Mouse (Mus musculus) cerebellum, adult (tissue): ENCODE results near the gene Lhfpl5.
A peak's percentile ranks its signal among the peaks of the same experiment; 100 is the strongest.
"Not testable (repeated sequence)": the region's sequence is repeated elsewhere in the genome, so short reads cannot be mapped to it uniquely, and the experiment has no call there.

Experiments
- ATAC-seq: cut with Nextera tagmentation; 2 replicates; pipeline ENCODE4 v1.9.2; 2017; ENCODE audit warnings: mild to moderate bottlenecking, moderate library complexity, mixed read lengths; ENCODE audit not compliant: insufficient number of reproducible peaks, low FRiP score, low TSS enrichment

Gene Lhfpl5

GRCm38 (mm10) chr17:28575244-28576125 lies at the start of gene Lhfpl5:
Gene Lhfpl5 (plus strand): TSS chr17:28575641.
- ATAC-seq, result peak; percentile 10; the same call in 1 of the 2 replicates

GRCm38 (mm10) chr17:28527184-28528042 lies 48.0 kb upstream of the Lhfpl5 start:
- ATAC-seq, result no peak; the same call in 1 of the 2 replicates

DNA sequence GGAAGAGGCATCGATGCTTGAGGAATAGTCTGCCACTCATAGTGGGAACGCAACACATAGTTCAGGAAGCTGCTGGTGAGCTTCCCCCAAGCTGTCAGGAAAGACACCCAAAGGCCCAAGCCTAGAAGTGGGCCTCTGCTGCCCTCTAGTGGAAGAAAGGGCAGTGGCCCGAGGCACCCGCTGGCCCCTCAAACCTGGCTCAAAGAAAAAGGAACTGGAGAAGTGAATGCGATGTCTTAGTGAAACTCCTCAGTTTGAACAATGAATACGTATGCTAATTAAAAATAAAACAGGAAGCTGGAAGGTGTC lies 47.4 kb upstream of the Lhfpl5 start:
- ATAC-seq, result peak; percentile 52; the same call in 1 of the 2 replicates

DNA sequence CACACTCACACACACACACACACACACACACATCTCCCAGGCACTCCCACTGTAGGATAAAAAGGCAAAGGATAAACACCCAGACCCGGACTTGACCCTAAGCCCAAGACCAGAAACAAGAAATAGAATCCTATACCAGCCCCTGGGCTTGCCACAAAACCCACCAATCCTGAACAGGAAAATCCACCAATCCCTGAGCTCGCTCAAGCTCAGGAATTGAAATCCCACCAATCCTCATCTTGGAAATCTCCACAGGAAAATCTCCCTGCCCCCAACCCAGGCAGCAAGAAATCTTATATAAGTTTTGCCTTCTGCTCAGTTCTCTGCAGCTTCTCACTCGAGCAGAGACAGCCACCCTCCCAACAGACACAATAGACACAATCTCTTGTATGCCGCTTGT lies 46.3 kb upstream of the Lhfpl5 start:
- no peak for ATAC-seq

DNA sequence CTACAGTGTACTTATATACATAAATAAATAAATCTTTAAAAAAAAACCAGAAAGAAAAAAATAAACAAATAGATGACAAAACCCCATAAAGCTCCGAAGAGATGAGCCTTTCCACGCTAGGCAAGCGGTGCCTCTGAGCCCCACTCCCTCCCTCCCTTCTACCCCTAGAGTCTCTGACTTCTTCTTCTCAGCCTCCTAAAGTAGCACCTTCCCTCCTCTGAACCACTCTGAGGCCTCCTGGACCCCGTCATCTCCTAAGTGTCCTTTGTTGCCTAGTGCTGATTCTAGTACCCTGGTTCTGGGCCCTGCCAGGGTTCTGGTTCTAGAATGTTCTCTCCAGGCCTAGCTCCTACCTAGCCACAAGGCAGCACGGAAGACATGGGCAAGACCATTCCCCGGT lies 44.9 kb upstream of the Lhfpl5 start, which contains the start of gene Armc12:
Gene Armc12 (plus strand): TSS at position 301 of the 400 bp plus-strand sequence.
- ATAC-seq, result no peak

DNA sequence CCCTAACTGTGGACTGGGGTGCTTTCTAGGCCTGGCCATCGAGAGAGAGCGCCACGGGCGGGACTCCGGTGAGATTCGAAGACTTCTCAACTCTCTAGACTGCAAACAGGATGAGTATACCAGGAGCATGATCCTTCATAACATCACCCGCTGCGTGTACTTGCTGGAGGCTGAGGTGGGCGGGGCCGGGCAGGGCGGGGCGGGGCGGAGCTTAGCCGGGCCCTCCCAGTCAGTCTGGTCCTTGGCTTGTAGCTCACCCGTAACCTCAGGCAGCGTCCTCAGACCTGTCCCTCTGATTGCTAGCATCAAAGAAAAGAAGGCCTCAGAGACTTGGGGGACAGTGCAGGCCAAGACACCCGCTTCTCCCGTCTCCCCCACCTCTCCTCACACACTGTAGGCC lies 43.5 kb upstream of the Lhfpl5 start:
- no peak for ATAC-seq

DNA sequence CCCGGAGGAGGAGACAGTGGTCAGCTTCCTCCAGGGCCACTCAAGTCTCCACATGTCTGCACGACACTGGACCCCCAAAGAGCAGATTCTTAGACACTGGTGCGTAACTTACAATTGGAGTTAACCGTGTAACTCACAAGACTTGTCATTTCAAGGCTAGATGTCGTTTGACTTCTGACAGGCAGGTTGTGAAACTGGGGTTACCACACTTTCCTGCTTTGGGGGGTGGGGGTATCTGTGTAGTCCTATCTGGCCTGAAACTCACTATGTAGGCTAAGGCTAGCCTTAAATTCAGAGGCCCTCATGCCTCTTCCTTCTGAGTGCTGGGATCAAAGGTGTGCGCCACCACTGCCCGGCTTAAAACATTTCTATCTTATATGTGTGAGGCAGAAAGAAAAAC lies 42.9 kb upstream of the Lhfpl5 start:
- no peak for ATAC-seq

- no peak for ATAC-seq
These were observed 42.1 kb upstream of the Lhfpl5 start for GRCm38 (mm10) chr17:28533327-28533726.

GRCm38 (mm10) chr17:28537881-28538280 lies 37.6 kb upstream of the Lhfpl5 start:
- no peak for ATAC-seq

GRCm38 (mm10) chr17:28546925-28547324 lies 28.5 kb upstream of the Lhfpl5 start:
- no peak for ATAC-seq

DNA sequence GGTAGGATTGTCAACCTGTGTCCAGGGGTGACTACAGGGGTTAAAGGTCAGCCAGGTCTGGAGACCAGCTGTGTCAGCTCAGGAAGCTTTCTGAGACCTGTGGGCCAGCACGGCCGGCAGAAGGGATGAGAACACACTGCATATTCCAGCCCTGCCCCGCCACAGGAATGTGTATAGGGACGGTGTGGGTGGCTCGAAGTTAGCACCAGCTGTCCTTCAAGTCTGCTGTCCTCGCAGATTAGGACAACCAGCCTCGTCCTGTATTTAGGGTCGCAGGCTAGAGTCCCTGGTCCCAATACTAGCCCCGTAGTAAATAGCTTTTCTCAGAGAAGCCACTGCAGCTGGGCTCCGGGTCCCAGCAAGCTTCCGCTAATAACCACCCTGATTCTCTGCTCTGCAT lies 26.9 kb upstream of the Lhfpl5 start:
- ATAC-seq, result no peak

DNA sequence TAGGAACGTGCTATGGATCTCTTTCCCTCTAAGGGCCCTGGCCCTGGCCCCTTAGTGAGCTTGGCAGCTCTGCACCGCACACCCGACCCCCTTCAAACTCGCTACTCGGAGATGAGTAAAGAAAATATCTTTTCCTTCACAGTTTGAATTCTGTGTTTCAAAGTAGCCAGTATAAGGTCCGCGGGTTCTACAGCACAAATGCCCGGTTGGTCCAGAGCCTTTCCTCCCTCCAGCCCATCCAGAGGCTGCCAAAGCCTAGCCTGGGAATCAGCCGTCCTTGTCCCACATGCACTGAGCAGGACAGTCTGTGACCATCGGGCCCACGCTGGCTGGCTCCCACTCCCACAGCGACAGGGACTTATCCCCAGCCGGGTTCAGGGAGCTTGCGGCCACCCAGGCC lies 26.3 kb upstream of the Lhfpl5 start, which contains the start of gene Clpsl2:
Gene Clpsl2 (plus strand): TSS at position 301 of the 400 bp plus-strand sequence.
- no peak for ATAC-seq

DNA sequence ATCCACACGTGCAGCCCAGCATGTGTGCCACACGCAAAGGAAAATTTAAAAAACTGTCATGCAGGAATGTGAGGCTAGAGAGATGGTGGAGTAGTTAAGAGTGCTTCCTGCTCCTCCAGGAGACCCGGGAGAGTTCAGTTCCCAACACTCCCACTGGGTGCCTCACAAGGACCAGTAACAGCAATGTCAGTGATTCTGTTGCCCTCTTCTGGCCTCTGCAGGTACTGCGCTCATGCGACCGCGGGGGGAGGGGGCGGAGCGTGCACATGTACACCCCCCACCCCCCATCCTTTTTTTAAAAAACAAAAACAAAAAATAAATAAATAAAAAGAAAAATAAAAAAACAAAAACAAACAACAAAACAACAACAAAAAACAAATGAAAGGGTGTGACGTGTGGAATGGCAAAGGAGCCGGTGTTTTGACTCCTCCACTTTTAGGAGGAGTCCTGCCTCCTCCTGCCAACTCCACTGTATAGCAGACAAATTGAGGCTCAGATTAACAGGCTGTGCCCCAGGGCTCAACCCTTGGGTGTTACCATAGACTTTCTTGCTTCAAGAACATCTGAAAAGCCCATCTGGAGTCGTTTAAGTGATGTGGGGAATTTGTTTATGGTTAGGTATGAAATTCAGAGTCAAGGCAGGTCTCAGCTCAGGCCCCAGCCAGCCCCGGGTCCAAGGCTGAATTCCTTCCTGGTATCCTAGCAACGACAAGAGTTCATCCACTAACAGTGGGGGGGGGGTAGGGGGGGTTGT lies 22.2 kb upstream of the Lhfpl5 start:
- ATAC-seq, result no peak

DNA sequence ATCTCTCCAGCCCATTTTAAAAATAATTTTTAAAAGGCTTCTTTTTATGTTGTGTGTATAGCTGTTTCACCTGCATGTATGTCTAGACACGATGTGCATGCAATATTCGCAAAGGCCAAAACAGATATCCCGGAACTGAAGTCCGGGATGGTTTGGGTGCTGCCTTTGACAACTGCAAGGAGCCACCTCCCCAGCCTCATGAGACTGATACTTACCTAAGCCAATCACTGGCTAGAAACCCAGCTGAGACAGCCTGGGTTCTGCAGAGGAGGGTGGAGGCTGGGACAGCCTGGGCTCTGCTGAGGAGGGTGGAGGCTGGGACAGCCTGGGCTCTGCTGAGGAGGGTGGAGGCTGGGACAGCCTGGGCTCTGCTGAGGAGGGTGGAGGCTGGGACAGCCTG lies 21.4 kb upstream of the Lhfpl5 start:
- ATAC-seq, result not testable (repeated sequence)

- no peak for ATAC-seq
These were observed 18.6 kb upstream of the Lhfpl5 start for GRCm38 (mm10) chr17:28556635-28557396.

GRCm38 (mm10) chr17:28557772-28558171 lies 17.7 kb upstream of the Lhfpl5 start:
- ATAC-seq, result no peak

- ATAC-seq, result no peak
These were observed 14.8 kb upstream of the Lhfpl5 start, which contains the start of gene Clps for GRCm38 (mm10) chr17:28560598-28560997. Gene Clps (minus strand): TSS chr17:28560766.

- no peak for ATAC-seq
These were observed 13.8 kb upstream of the Lhfpl5 start for GRCm38 (mm10) chr17:28561613-28562012.

DNA sequence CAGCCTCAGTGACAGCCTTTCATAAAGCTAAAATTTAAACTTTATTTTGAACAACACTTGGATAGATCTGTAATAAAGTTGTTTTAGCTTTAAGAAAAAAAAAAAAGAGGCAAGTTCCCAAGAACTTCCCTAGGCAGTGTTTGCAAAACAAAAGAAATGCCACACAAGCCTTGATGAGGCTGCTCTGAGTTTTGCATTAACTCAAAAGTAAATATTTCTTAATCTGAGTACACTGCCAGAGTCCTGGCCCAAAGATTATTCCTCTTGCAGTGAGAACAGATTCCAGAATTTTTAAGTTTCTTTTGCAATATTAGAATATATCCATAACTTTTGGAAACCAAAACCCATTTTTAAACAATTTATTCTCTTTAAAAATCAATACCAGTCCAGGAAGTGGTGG lies 10.3 kb upstream of the Lhfpl5 start:
- no peak for ATAC-seq

GRCm38 (mm10) chr17:28567541-28567940 lies 7.9 kb upstream of the Lhfpl5 start:
- no peak for ATAC-seq
